Mouse (Mus musculus) inflammation-experienced regulatory T-cells, adult 6 months (primary cell): ENCODE results near the gene Ciao2b. TPM values are rescaled to one million over a fixed set of nuclear protein-coding genes. Genes with fewer than 3 reads are reported as not detected.

Source experiments
- ATAC-seq: one replicate; pipeline ENCODE4 v1.8.0; 2017
- polyA plus RNA-seq, 3 experiments: library from polyadenylated mRNA; unstranded; fragments of 100-300 nt; shearing (Covaris generic); gene quantifications; one replicate each; pipeline ENCODE4 v1.2.1; 2017

Gene Ciao2b
- polyA plus RNA-seq, 3 experiments from 2014 or later = 101 to 136 (median 117) TPM

DNA sequence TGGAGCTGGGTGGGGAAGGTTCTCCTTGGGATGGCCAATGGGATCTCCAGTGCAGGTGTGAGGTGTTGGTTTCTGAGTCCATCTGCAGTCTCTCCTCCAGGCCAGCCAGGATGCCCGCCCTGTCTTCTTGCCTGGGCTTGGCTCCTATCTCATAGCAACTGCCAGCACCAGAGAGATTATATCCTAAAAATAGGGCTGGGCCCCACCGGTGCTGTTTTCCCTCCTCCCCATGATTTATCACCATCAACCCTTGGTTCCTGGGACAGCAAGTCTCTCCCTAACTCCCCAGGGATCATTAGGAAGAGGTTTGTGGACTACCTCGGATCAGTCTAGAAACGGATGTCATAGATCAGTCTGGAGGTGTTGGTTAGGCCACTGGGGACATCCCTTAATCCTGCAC is 28.6 kb downstream of the Ciao2b start:
- ATAC-seq = no peak

GRCm38 (mm10) chr8:104611613-104612012 is 30.2 kb downstream of the Ciao2b start:
- ATAC-seq = no peak

GRCm38 (mm10) chr8:104610185-104610766 is 31.5 kb downstream of the Ciao2b start:
- no peak for ATAC-seq

DNA sequence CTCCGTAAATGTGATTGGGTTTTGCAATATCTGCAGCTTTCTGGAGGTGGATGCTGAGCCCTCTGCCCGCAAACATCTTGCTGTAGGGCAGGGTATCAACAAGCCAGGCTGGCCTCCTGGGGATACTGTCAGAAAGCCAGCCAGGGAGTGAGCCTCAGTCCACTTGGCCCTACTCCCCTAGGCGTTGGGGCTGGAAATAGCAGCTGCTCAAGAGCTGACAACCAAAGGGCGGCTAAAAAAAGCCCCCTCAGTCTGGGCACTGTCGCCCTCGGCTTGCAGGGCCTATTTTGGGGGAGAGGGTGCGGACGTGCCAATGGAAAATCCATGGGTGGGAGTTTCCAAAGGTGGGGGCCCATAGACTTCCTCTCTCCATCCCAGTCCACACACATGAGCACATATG is 32.5 kb downstream of the Ciao2b start:
- ATAC-seq = no peak

DNA sequence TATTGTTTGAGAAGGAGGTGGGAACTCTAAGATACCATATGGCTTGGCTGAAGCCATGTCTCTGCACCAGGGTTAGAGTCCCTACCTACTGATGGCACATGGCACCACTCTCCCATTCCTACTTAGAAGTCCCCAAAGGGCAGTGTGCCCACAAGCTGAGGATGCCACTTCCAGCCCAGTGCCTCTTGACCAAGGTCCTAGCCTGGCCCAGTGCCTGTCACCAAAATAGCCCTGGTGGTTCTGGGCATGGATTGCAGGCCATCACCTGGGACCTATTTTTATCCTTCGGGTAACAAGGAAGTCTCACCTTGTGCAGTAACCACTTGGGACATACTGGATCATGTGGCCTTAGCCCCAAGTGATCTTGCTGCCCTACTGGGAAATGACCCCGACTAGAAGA is 33.8 kb downstream of the Ciao2b start:
- no peak for ATAC-seq

DNA sequence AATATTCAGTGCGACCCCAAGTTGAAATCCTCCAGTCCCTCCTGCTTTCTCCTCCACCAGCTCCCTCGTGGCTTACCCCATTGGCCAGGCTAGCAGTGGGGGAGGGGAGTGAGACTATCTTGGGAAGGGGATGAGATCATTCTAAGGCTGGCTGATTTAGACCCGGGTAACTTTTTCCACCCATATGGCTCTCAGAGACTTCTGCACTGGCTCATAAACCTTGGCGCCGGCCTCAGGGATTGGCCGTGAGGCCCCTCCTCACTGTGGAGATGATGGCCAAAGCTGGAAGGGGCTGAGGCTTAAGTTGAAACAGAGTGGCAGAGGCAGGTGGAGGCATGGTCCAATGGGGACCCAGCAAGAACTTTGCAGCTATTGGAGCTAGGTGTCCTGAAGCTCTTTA is 35.4 kb downstream of the Ciao2b start:
- no peak for ATAC-seq

DNA sequence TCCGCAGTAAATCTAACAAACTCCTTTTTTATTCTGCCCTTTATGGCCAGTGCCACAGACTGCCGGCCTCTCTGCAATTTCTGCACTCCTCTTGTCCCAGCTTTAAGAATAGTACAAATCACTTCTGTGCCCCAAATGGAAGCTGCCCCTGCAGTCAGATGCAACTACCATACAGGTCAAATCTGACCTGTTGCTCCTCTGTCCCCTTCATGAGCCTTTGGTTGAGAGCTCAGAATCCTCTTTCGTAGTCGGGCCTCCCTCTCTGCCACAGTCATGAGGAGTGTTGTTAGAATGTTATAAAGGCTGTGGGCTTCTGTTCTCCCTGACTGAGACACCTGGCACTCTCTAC is 38.5 kb downstream of the Ciao2b start:
- ATAC-seq = no peak

- ATAC-seq = peak; percentile 94
Measured at GRCm38 (mm10) chr8:104602468-104603244, 39.1 kb downstream of the Ciao2b start.

GRCm38 (mm10) chr8:104601941-104602371 is 39.8 kb downstream of the Ciao2b start:
- ATAC-seq = no peak

DNA sequence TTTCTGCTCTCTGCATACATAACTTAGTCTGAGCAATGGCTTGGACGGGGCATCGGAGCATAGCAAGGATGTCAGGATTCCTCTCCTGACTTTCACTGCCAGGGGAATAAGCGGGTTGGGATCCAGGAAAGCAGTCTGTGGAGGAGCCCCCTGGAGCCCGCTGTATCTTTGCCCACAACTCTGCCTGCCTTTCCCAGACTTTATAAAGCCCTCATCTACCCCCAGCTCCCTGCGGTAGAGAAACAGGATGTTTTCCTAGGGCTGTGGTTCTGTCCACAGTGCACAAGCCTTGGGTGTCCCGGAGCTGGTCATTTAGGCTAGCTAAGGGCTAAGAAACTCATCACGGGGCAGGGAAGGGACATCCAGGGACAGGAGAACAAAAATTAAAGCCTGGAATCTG is 40.4 kb downstream of the Ciao2b start:
- no peak for ATAC-seq

DNA sequence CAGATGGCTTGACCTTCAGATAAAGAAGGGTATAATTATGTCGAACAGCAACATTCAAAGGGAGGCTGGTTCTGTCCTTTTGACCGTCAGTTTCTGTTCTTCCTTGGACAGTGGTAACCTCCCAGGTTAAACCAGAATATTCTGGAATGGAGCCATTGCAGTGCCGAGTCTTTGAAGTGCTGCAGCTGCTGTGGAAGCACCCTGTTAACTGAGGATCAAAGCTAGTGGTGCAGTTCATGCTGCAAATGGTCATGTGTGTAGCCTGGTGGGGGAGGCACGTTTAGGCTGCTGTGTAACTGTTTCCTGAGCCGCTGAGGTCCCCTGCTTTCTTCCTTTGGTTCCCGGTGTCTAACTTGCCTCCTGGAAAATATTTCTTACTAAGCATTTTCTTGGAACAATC is 43.3 kb downstream of the Ciao2b start:
- no peak for ATAC-seq

DNA sequence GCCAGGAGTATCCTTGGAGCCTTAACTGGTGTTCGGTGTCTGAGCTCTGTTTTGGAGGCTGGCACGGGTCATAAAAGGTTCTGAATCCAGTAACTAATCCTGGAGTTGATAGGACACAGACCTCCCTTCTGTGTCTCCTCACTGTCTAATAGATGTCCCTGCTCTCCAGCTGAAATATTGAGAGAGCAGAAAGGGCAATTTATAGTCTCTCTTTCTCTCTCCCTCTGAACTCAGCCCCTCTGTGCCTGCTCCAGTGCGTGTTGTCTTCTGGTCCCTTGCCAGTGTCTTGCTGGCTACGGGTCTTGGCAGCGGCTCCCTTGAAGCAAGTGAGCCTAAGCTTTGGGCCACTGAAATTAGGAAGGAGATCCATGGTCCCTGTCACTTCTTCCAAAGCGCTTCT is 44.1 kb downstream of the Ciao2b start:
- ATAC-seq = no peak

GRCm38 (mm10) chr8:104595773-104596536 is 45.8 kb downstream of the Ciao2b start:
- ATAC-seq = no peak

DNA sequence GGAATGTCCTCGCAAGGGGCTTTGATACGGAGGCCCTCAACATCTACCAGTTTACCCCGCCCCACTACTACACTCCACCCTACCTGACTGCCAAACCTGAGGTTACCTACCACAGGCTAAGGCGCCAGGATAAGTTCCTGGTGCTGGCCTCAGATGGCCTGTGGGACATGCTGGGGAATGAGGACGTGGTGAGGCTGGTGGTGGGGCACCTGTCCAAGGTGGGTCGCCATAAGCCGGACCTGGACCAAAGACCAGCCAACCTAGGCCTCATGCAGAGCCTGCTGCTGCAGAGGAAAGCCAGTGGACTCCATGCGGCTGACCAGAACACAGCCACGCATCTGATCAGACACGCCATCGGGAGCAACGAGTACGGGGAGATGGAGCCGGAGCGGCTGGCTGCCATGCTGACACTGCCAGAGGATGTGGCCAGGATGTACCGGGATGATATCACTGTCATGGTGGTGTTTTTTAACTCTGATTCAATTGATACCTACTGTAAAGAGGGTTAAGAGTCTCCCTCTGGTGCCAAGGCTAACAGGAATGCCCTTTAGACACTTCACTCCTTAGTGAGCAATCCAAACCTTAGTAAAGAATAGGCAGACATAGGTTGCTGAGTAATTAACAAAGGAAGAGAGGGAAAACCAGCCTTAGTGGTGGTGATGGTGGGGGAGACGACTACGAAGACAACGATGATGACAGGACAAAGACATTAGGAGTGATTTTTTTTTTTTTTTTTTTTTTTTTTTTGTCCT is 47.0 kb downstream of the Ciao2b start:
- ATAC-seq = no peak

- ATAC-seq = no peak
Measured at GRCm38 (mm10) chr8:104593536-104594325, 48.0 kb downstream of the Ciao2b start.

GRCm38 (mm10) chr8:104592566-104592965 is 49.2 kb downstream of the Ciao2b start:
- no peak for ATAC-seq

- no peak for ATAC-seq
Measured at GRCm38 (mm10) chr8:104591856-104592255, 49.9 kb downstream of the Ciao2b start.

- ATAC-seq = peak; percentile 96
Measured at GRCm38 (mm10) chr8:104591133-104591834, 50.5 kb downstream of the Ciao2b start, which contains the start of gene Pdp2. Gene Pdp2 (plus strand): TSS chr8:104591451.

GRCm38 (mm10) chr8:104590284-104590683 is 51.5 kb downstream of the Ciao2b start:
- ATAC-seq = no peak
